Comparison of ENCODE assay signal across 8 mouse cellular contexts in the genomic region with DNA sequence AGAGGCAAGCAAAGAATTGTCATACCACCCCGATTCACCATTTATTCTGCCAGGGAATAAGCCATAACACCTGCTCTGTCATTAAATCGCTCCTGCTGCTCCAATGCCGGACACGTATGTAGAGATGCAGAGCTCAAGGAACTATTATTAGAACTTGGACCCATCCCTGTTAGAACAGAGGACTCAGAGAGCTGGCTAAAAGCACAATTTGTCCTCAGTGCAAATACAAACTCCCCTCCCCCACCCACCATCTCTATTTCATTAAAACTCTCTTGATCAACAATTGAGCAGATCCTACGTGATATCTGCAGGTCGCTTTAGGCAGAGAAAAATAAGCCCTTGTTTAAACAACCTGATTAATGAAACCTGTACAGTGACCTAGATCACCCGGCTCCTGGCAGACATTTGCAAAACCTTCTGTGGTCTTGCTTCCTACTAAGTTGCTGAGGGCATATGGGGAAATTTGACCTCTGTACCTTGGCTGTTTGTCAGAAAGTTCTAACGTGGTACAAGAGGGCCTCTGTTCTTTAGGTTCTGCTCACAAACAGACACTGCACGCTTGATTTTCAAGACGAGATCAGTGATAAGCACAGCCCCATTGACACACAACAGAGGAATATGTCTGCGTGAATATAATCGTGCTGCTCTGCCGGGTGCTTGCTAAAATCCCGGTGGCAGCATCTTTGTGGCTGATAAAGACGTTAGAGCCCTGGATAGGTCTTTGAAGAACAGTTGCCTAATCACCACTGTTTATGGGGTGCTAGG. TPM values are rescaled to one million over a fixed set of nuclear protein-coding genes. Genes with fewer than 3 reads are reported as not detected.
A peak's percentile ranks its signal among the peaks of the same experiment; 100 is the strongest.
DNase-seq lines count a peak whose midpoint lies in the region; ATAC-seq and TF ChIP-seq lines count a peak whose summit lies in the region.

No protein-coding gene starts in this region.

- H3K27me3 ChIP-seq in MEL (ENCODE audit: control insufficient read depth in 1 of 2, insufficient read depth in 2 of 2, low read length in 2 of 2): no peaks in the 10 kb centered on the region
- no peaks in the 10 kb centered on the region for H3K27me3 ChIP-seq in stomach, embryonic 14.5 days (ENCODE audit: control insufficient read depth, insufficient read depth, low read length)

- peaks cover 6% of the 10 kb centered on the region for H3K79me2 ChIP-seq in MEL (ENCODE audit: control insufficient read depth, insufficient read depth, low read length, poor library complexity)

- no peak for ATAC-seq in stomach, embryonic 14.5 days (ENCODE audit: insufficient number of reproducible peaks, insufficient read depth, low FRiP score, low read depth)

- peak overlapping the region; percentile 25 to 63 for H3K4me3 ChIP-seq in MEL (ENCODE audit: control insufficient read depth in 1 of 2, insufficient read depth in 1 of 2, low read depth in 2 of 2, low read length in 2 of 2)
- no peak overlapping the region for H3K4me3 ChIP-seq in stomach, embryonic 14.5 days (ENCODE audit: low read depth, low read length)

- peak overlapping the region; percentile 56 for H3K9ac ChIP-seq in MEL (ENCODE audit: control insufficient read depth, low read depth, low read length, poor library complexity, severe bottlenecking)
- no peak overlapping the region for H3K9ac ChIP-seq in stomach, embryonic 14.5 days (replicated peaks; ENCODE audit: low read depth, low read length)

- peak; percentile 67 for DNase-seq in 3T3-L1 (ENCODE audit: low read depth, low spot score)
- DNase-seq in MEL (ENCODE audit: low read depth, low spot score): peak; percentile 76
- peak; percentile 40 to 68 for DNase-seq in cerebellum, postnatal 36 days
- peak; percentile 34 to 54 for DNase-seq in heart, adult 9 months (ENCODE audit: low spot score in 2 of 2)
- peak; percentile 64 for DNase-seq in kidney, adult 9 months
- DNase-seq in lung, postnatal 10 days: peak; percentile 45
- DNase-seq in spleen, adult 12 weeks (ENCODE audit: low spot score): no peak

- no peak for TF ChIP-seq CTCF in MEL (IDR thresholded peaks at IDR 0.05 in 2 of 3, conservative IDR thresholded peaks at IDR 0.05 in 1 of 3; ENCODE audit: control insufficient read depth in 1 of 3, insufficient read depth in 1 of 3, low read depth in 2 of 3, low read length in 3 of 3, poor library complexity in 1 of 3, severe bottlenecking in 1 of 3)

- H3K36me3 ChIP-seq in MEL (ENCODE audit: control insufficient read depth in 1 of 2, insufficient read depth in 2 of 2, low read length in 2 of 2): peaks cover 0 to 4% of the 10 kb centered on the region in 2 experiments; a peak in 1 of 4 replicates
- peaks cover 3% of the 10 kb centered on the region; the same call in 1 of the 2 replicates for H3K36me3 ChIP-seq in stomach, embryonic 14.5 days (ENCODE audit: control insufficient read depth, insufficient read depth, low read length)

- 9% methylated on average over 15 of the region's 15 CpGs for WGBS in stomach, embryonic 14.5 days

- peaks cover 0 to 4% of the 10 kb centered on the region in 2 experiments; a peak in 1 of 4 replicates for H3K4me1 ChIP-seq in MEL (ENCODE audit: control insufficient read depth in 1 of 2, insufficient read depth in 2 of 2, low read length in 2 of 2)
- H3K4me1 ChIP-seq in stomach, embryonic 14.5 days (ENCODE audit: control insufficient read depth, insufficient read depth, low read length): peaks cover 19% of the 10 kb centered on the region

- H3K27ac ChIP-seq in MEL (ENCODE audit: control insufficient read depth, low read depth, low read length): peak overlapping the region; percentile 54
- 0 out of 2 replicates have a peak overlapping the region, but pooled peaks have one; percentile 6 for H3K27ac ChIP-seq in stomach, embryonic 14.5 days (ENCODE audit: low read length)

- H3K9me3 ChIP-seq in MEL (replicated peaks; ENCODE audit: insufficient read depth, low read length): no peaks in the 10 kb centered on the region
- H3K9me3 ChIP-seq in stomach, embryonic 14.5 days (ENCODE audit: control insufficient read depth, low read depth, low read length): no peaks in the 10 kb centered on the region

- TF ChIP-seq EP300 in MEL (IDR thresholded peaks at IDR 0.05; ENCODE audit: low read depth in 1 of 2, low read length in 2 of 2): no peak

- 0 out of 2 replicates have a peak overlapping the region, but pooled peaks have one; percentile 86 for H3K4me2 ChIP-seq in stomach, embryonic 14.5 days (replicated peaks; ENCODE audit: low read depth, low read length)

- TF ChIP-seq POLR2A in MEL (IDR thresholded peaks at IDR 0.05; ENCODE audit: control insufficient read depth in 1 of 2, insufficient read depth in 1 of 2, low read depth in 1 of 2, low read length in 2 of 2, poor library complexity in 1 of 2): no peak

- TF ChIP-seq RAD21 in MEL (IDR thresholded peaks at IDR 0.05; ENCODE audit: low read depth, low read length): no peak; the same call in 1 of the 2 replicates

TF ChIP-seq in MEL, 35 proteins besides CTCF, POLR2A, EP300 and RAD21:
- TF ChIP-seq POLR2AphosphoS5 (IDR thresholded peaks at IDR 0.05; ENCODE audit: borderline replicate concordance, low read depth, low read length) (no peak), GATA1 (IDR thresholded peaks at IDR 0.05; ENCODE audit: low read depth, low read length) (peak; percentile 21; the same call in 1 of the 2 replicates)
TF ChIP-seq in MEL: peak in this region for 1.

RNA-seq across cellular contexts. Expression of gene Cited2, which starts 4.3 kb away (rescaled TPM):
- total RNA-seq in MEL (2012; rRNA removed): 2.3 and 2.8 TPM in 2 replicates
- 10 to 100 TPM in 1 of 2 experiments, not detected in 1; 13.1 TPM for polyA plus RNA-seq in MEL (2012; ENCODE audit: insufficient read depth in 1 of 2, insufficient read length in 2 of 2, low read depth in 1 of 2, low replicate concordance in 2 of 2, missing spikeins in 1 of 2)
- 32.9 and 38.3 TPM in 2 replicates for polyA plus RNA-seq in stomach, embryonic 14.5 days (2014; fragmentation: Nextera tagmentation; extraction: Ambion mirVana)
